Mouse (Mus musculus) neural tube, embryonic 13.5 days (tissue): Measurements from ENCODE around the gene 5330417C22Rik. TPM values are rescaled to one million over a fixed set of nuclear protein-coding genes. Genes with fewer than 3 reads are reported as not detected.
"Not testable (repeated sequence)": the region's sequence is repeated elsewhere in the genome, so short reads cannot be mapped to it uniquely, and the experiment has no call there.

Experiments used
- ATAC-seq: fragments of 200-750 bp; cut with Nextera tagmentation; 2 replicates; pipeline ENCODE4 v1.8.0; 2017; ENCODE audit warnings: low read depth, mild to moderate bottlenecking, moderate TSS enrichment, moderate library complexity
- H3K27ac ChIP-seq: fragments of 300-500 bp; sonication (generic); replicated peaks from 2 replicates; pipeline ENCODE4 v1.5.1; 2015; ENCODE audit warnings: moderate library complexity, mild to moderate bottlenecking, inconsistent platforms
- H3K27me3 ChIP-seq: fragments of 300-500 bp; sonication (generic); 2 replicates; pipeline ENCODE4 v1.6.1; 2015; ENCODE audit warnings: mild to moderate bottlenecking, inconsistent platforms
- H3K36me3 ChIP-seq: fragments of 300-500 bp; sonication (generic); 2 replicates; pipeline ENCODE4 v1.6.1; 2015; ENCODE audit warnings: mild to moderate bottlenecking, inconsistent platforms
- H3K4me1 ChIP-seq: fragments of 300-500 bp; sonication (generic); replicated peaks from 2 replicates; pipeline ENCODE4 v1.6.1; 2015; ENCODE audit warnings: inconsistent platforms
- H3K4me2 ChIP-seq: fragments of 300-500 bp; sonication (generic); 2 replicates; pipeline ENCODE4 v1.6.1; 2015; ENCODE audit warnings: inconsistent platforms, mild to moderate bottlenecking, moderate library complexity
- H3K4me3 ChIP-seq: fragments of 300-500 bp; sonication (generic); 2 replicates; pipeline ENCODE4 v1.5.1; 2015; ENCODE audit warnings: mild to moderate bottlenecking, inconsistent platforms
- H3K9ac ChIP-seq: fragments of 300-500 bp; sonication (generic); 2 replicates; pipeline ENCODE4 v1.6.1; 2015; ENCODE audit warnings: moderate library complexity, mild to moderate bottlenecking, inconsistent platforms
- H3K9me3 ChIP-seq: fragments of 300-500 bp; sonication (generic); 2 replicates; pipeline ENCODE4 v1.6.1; 2016; ENCODE audit warnings: inconsistent platforms
- WGBS: fragments of 180-500 bp; shearing (Covaris S2); methylation state at CpG from one replicate; pipeline ENCODE4 v1.1.7; 2015; 5-methylcytosine and 5-hydroxymethylcytosine counted together
- polyA plus RNA-seq: library from polyadenylated mRNA; unstranded; fragments of >200 nt; fragmentation: Nextera tagmentation; extraction: Ambion mirVana; gene quantifications from 2 replicates; pipeline ENCODE4 v1.2.1, GENCODE M21; 2015

5330417C22Rik gene
- polyA plus RNA-seq, 1 experiment from 2014 or later = 6.9 TPM

DNA sequence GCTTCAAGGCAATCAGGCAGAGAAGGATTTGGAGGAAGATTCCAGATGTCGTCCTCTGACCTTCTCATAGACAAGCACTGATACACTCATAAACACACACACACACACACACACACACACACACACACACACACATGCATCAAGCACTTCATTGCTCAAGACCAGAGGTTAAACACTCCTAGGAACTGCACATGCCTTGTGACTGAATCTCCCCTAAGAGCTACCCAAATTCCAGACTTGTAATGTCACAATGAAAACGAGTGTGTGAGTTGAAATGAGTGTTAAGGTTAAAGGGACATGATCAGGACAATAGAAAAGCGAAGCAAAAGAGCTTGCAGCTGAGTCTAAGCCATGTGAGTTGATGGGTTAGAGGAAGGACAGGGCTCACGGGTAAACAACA is 18.1 kb downstream of the 5330417C22Rik start:
- H3K36me3 ChIP-seq = no peaks in the 10 kb centered on the region
- no peak overlapping the region for H3K9ac ChIP-seq
- H3K4me1 ChIP-seq = peaks cover 5% of the 10 kb centered on the region; the same call in 1 of the 2 replicates
- no peak overlapping the region for H3K27ac ChIP-seq
- ATAC-seq = no peak
- H3K4me3 ChIP-seq = no peak overlapping the region
- H3K27me3 ChIP-seq = no peaks in the 10 kb centered on the region
- no peak overlapping the region for H3K4me2 ChIP-seq
- WGBS = 60% methylated on average over 4 of the region's 4 CpGs
- no peaks in the 10 kb centered on the region for H3K9me3 ChIP-seq

DNA sequence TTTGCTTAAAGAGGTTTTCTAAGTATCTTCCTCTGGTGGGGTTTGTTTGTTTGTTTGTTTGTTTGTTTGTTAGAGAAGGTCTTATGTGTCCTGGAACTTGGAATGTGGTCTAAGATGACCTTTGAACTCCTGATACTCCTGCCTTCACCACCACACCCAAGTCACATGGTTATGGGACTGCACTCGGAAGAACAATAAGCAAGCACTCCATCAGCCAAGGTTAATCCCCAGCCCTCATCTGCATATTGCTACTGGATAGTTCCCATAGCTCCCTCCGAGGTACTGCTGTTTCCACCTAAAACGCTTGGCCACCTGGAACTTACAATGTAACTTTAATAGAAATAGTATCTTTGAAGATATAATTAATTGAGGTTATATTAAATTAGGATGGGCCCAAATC is 22.9 kb downstream of the 5330417C22Rik start:
- Histone ChIP-seq H3K4me1 (peaks cover 31% of the 10 kb centered on the region), H3K9ac (no peak overlapping the region), H3K27me3 (no peaks in the 10 kb centered on the region), H3K4me3 (no peak overlapping the region), H3K27ac (no peak overlapping the region), H3K4me2 (no peak overlapping the region), H3K9me3 (no peaks in the 10 kb centered on the region), H3K36me3 (no peaks in the 10 kb centered on the region)
- no peak for ATAC-seq
- WGBS = 83% methylated on average over 3 of the region's 3 CpGs

DNA sequence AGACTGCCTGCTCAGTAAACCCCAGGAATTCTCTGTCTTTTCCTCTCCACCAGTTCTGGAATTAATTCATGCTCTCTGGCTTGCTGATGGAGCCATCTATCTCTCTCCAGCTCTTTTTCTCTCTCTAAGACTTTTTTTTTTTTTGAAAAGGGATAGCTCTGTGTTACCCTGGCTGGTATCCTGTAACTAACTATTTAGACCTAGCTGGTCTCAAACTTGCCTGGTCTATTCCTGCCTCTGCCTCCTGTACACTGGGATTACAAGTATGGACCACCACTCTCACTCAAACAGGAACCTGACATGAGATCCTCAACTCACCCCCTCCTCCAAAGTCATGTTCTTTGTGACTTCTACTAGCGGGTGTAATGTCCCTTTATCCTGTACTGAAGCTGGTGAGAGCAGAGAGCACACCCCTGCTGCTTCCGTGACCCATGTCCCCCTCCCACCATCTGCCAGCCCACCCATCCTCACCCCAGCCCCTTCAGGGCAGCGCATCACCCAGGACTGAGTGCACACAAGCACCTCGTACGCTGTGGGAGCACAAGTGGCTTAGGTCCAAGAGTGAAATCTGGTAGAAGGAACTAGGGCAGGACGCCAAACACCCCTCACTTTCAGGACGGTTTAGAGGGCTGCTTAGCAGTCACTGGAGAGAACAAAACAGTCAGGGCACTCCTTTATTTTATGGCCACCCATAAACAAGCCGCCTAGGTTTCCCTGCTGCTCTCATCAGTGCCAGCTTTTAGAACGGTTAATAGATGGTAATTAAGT is 25.4 kb downstream of the 5330417C22Rik start:
- 4% methylated on average over 9 of the region's 9 CpGs for WGBS
- H3K9me3 ChIP-seq = no peaks in the 10 kb centered on the region
- peak; percentile 91 for ATAC-seq
- H3K4me3 ChIP-seq = no peak overlapping the region
- H3K27ac ChIP-seq = peak overlapping the region; percentile 85
- H3K4me1 ChIP-seq = peaks cover 34% of the 10 kb centered on the region
- peak overlapping the region; percentile 52; the same call in 1 of the 2 replicates for H3K9ac ChIP-seq
- no peaks in the 10 kb centered on the region for H3K36me3 ChIP-seq
- H3K27me3 ChIP-seq = no peaks in the 10 kb centered on the region
- H3K4me2 ChIP-seq = peak overlapping the region; percentile 34

DNA sequence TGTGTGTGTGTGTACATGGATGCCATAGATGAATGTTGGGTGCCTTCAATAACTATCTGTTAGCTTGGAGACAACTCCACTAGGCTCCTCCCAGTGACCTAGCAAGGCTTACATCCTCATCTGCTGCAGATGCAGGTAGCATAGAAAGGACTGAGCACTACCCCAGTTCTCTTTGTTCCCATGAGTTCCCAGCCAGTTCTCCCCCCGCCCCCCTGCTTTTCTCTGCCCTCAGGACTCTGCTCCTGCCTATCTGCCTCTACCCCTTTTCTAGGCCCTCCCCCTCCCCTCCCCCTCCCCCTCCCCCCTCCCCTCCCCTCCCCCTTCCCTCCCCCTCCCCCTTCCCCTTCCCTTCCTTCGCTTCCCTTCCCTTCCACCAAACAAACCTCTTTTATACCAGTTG is 26.2 kb downstream of the 5330417C22Rik start:
- H3K27ac ChIP-seq = peak overlapping the region; percentile 85; the same call in 1 of the 2 replicates
- ATAC-seq = no peak
- H3K9me3 ChIP-seq = no peaks in the 10 kb centered on the region
- peaks cover 34% of the 10 kb centered on the region for H3K4me1 ChIP-seq
- H3K27me3 ChIP-seq = no peaks in the 10 kb centered on the region
- no peaks in the 10 kb centered on the region for H3K36me3 ChIP-seq
- 27% methylated on average over 2 of the region's 2 CpGs for WGBS
- no peak overlapping the region for H3K9ac ChIP-seq
- no peak overlapping the region for H3K4me3 ChIP-seq
- H3K4me2 ChIP-seq = no peak overlapping the region

DNA sequence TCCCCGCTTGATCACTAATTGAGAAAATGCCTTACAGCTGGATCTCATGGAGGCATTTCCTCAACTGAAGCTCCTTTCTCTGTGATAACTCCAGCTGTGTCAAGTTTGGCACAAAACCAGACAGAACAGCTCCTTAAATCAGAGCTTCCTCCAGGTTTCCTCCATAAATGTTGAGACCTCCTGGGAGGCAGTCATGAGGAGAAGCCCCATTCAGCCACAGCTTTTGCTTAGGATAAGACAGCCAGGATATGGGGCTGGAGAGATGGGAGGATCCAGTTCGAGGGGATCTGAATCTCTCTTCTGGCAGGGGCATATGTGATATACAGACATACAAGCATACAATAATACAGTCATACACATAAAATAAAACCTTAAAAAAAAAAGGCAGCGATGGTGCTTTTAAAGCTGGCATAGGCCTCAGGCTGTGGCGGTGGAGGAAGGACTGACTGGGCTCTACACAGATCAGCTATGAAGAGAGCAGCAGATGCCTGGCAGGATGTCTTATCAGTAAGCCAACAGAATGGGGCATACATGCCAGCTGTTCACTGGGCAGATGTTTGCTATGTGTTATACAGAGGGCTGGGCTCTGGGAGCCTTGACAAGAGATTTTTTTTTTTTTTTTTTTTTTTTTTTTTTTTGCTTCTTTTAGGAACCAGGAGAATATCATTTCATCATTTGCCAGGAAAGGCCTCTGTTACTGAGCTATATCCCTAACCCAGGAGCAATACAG is 27.4 kb downstream of the 5330417C22Rik start:
- no peak overlapping the region for H3K9ac ChIP-seq
- peaks cover 34% of the 10 kb centered on the region for H3K4me1 ChIP-seq
- no peaks in the 10 kb centered on the region for H3K36me3 ChIP-seq
- 54% methylated on average over 4 of the region's 4 CpGs for WGBS
- no peaks in the 10 kb centered on the region for H3K9me3 ChIP-seq
- no peak for ATAC-seq
- H3K27me3 ChIP-seq = no peaks in the 10 kb centered on the region
- H3K27ac ChIP-seq = no peak overlapping the region; the same call in 1 of the 2 replicates
- H3K4me2 ChIP-seq = no peak overlapping the region
- no peak overlapping the region for H3K4me3 ChIP-seq

DNA sequence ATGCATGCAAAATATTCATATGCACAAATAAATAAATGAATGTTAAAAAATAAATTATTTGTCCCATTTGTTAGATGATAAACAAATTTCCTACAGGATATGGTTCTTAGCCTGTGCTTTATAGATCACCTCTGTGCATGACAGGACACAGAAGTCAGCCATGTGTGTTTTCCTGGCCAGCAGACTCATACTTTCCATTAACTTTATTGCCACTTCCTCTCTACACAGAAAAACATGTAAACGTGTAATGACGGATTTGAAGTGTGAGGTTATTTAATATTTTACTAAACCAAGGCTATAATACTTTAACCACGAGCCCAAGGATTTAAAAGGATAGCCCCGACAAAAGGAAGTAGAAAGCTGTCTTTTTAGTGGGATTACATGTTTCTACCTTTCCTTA is 32.4 kb downstream of the 5330417C22Rik start:
- Histone ChIP-seq H3K36me3 (no peaks in the 10 kb centered on the region), H3K9ac (no peak overlapping the region), H3K4me2 (no peak overlapping the region), H3K9me3 (no peaks in the 10 kb centered on the region), H3K27ac (no peak overlapping the region), H3K27me3 (no peaks in the 10 kb centered on the region), H3K4me1 (peaks cover 12% of the 10 kb centered on the region; the same call in 1 of the 2 replicates), H3K4me3 (no peak overlapping the region)
- ATAC-seq = no peak
- 91% methylated on average over 4 of the region's 4 CpGs for WGBS

DNA sequence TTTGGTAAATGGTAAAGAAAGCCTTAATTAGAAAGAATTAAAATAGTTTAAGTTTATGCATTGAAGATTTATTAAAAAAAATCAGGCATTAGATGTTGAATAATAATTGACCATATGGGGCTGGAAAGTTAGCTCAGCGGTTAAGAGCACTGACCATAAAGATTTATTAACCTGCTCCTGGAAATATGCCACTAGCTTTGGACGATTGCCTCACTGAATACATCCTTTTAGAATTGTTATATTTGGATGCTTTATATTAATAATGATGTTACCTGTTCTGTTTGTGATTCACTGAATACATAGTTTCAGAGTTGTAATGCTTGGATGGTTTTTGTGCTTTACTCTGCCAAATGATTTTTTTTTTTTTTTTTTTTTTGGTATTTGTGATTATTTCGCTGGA is 34.9 kb downstream of the 5330417C22Rik start:
- H3K4me1 ChIP-seq = peaks cover 12% of the 10 kb centered on the region; the same call in 1 of the 2 replicates
- H3K4me3 ChIP-seq, H3K9ac ChIP-seq, ATAC-seq, H3K27ac ChIP-seq, H3K36me3 ChIP-seq, H3K4me2 ChIP-seq, H3K27me3 ChIP-seq, H3K9me3 ChIP-seq: not testable (repeated sequence)
- 63% methylated on average over 3 of the region's 3 CpGs for WGBS

DNA sequence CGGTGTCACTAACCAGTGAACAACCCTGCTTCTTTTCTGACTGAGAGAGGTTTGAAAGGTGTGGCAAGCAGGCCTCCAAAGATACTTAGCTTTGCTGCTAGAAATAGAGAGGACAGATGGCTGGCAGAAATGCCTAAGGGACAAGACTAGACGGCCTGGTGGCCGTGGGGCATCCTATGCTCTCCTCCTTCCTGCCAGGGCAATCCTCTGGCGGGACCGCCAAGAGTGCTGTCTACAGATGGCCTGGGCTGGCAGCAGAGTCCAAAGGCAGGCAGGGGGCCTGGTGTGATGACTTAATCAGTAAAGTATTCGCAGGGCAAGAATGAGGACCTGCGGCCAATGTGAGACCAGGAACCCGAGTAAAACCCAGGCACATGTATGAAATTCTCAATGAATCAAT is 36.5 kb downstream of the 5330417C22Rik start:
- Histone ChIP-seq H3K27ac (no peak overlapping the region), H3K27me3 (no peaks in the 10 kb centered on the region), H3K9ac (no peak overlapping the region), H3K4me1 (peaks cover 27% of the 10 kb centered on the region), H3K9me3 (no peaks in the 10 kb centered on the region), H3K4me3 (no peak overlapping the region), H3K36me3 (no peaks in the 10 kb centered on the region), H3K4me2 (no peak overlapping the region)
- WGBS = 75% methylated on average over 8 of the region's 8 CpGs
- ATAC-seq = no peak

DNA sequence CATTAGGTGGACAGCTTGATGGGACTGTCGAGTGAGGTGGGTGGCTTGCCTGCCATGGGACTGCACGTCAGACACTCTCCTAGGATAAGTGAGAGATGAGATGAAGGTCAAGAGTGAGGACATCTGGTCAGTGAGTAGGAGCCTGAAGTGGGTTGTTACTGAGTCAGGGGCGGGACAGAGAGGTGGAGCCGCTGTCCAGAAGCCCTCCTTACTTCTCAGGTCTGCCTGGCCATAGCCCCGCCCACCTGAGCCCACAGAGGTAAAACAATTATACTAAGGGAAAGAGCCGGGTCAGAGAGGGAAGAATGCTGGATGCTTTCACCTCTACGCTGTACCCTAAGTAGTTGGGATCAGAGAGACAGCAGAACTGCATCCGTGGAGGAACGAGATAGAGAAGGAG is 38.7 kb downstream of the 5330417C22Rik start:
- ATAC-seq = no peak
- peaks cover 27% of the 10 kb centered on the region for H3K4me1 ChIP-seq
- H3K36me3 ChIP-seq = no peaks in the 10 kb centered on the region
- H3K9ac ChIP-seq = no peak overlapping the region
- no peaks in the 10 kb centered on the region for H3K27me3 ChIP-seq
- no peak overlapping the region for H3K4me2 ChIP-seq
- no peak overlapping the region for H3K27ac ChIP-seq
- WGBS = 41% methylated on average over 9 of the region's 9 CpGs
- no peak overlapping the region for H3K4me3 ChIP-seq
- no peaks in the 10 kb centered on the region for H3K9me3 ChIP-seq

DNA sequence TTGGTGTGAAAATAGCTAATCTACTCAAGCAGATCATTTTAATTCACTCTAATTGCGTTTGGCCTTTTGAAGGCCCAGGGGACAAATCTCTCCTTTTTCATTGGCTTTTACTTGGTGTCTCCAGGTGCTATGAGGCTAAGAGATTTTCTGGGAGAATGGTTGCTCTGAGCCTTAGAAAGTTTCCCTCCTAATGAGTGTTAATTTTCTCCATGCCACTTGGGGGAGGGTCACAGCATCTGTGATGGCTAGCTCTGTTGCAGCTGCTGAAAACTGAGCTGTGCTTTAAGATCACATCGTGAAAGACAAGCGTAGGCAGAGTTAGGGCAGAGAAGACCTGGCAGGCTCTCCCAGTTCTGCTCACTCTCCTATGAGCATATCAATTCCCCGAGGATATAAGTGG is 40.9 kb downstream of the 5330417C22Rik start:
- no peaks in the 10 kb centered on the region for H3K9me3 ChIP-seq
- H3K36me3 ChIP-seq = no peaks in the 10 kb centered on the region
- H3K4me1 ChIP-seq = peaks cover 27% of the 10 kb centered on the region
- H3K4me3 ChIP-seq = no peak overlapping the region
- H3K9ac ChIP-seq = no peak overlapping the region
- WGBS = 34% methylated on average over 4 of the region's 4 CpGs
- H3K27me3 ChIP-seq = no peaks in the 10 kb centered on the region
- ATAC-seq = 0 out of 2 replicates have a peak, but pooled peaks have one; percentile 21
- no peak overlapping the region for H3K4me2 ChIP-seq
- 0 out of 2 replicates have a peak overlapping the region, but pooled peaks have one; percentile 6 for H3K27ac ChIP-seq

DNA sequence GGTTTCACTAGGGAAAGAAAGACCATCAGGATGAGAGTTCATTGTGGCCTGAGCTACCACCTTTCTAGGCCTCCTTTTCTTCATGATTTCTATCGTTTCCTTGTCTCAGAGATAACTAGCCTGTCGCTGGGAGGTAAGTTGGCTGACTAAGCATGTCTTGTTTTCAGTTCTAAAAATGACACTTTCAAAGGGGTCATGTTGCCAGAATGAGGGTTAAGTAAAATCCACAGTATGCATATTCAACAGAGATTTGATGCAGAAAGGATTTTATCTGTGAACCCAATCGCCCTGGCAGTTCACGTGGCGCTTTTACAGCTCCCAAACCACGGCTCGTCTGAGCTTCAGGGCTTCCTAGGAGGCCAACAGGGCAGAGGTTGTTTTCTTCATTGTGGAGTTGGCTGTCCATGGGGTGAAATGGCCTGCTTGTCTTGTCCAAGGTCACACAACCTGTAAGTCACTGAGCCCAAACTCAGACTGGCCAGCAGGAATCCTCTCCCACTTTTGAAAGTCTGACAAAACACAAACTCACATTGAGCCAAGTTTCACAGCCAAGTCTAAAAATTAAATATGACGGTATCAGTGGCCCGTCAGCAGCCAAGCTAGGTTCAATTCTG is 41.4 kb downstream of the 5330417C22Rik start:
- peaks cover 27% of the 10 kb centered on the region for H3K4me1 ChIP-seq
- no peaks in the 10 kb centered on the region for H3K36me3 ChIP-seq
- no peaks in the 10 kb centered on the region for H3K27me3 ChIP-seq
- H3K27ac ChIP-seq = 0 out of 2 replicates have a peak overlapping the region, but pooled peaks have one; percentile 14
- 67% methylated on average over 9 of the region's 9 CpGs for WGBS
- no peak overlapping the region for H3K4me2 ChIP-seq
- ATAC-seq = no peak
- H3K4me3 ChIP-seq = no peak overlapping the region
- no peaks in the 10 kb centered on the region for H3K9me3 ChIP-seq
- H3K9ac ChIP-seq = no peak overlapping the region

DNA sequence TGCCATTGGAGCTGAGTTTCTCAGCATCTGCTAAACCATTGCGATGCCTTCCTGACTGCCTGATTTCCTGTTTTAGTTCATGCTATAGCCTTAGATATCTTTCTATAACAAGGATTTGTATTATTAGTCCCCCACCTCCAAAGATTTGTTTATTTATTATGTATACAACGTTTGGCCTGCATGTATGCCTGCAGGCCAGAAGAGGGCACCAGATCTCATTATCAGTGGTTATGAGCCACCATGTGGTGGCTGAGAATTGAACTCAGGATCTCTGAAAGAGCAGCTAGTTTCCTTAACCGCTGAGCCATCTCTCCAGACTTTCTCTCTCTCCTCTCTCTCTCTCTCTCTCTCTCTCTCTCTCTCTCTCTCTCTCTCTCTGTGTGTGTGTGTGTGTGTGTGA is 46.4 kb downstream of the 5330417C22Rik start:
- peaks cover under 1% of the 10 kb centered on the region; the same call in 1 of the 2 replicates for H3K4me1 ChIP-seq
- H3K27ac ChIP-seq = no peak overlapping the region
- no peak overlapping the region for H3K4me3 ChIP-seq
- no peak for ATAC-seq
- no peaks in the 10 kb centered on the region for H3K27me3 ChIP-seq
- H3K36me3 ChIP-seq = no peaks in the 10 kb centered on the region
- H3K9ac ChIP-seq = no peak overlapping the region
- no peaks in the 10 kb centered on the region for H3K9me3 ChIP-seq
- H3K4me2 ChIP-seq = no peak overlapping the region
- WGBS = 34% methylated on average over 3 of the region's 3 CpGs
